Mouse (Mus musculus): ENCODE data around the gene Tmx4. TPM values are rescaled to one million over a fixed set of nuclear protein-coding genes. Genes with fewer than 3 reads are reported as not detected.
"Not testable (repeated sequence)": the region's sequence is repeated elsewhere in the genome, so short reads cannot be mapped to it uniquely, and the experiment has no call there.

Tmx4 gene
- total and polyA plus RNA-seq, 3 experiments = 13.7 to 53.1 (median 48.1) TPM

- Histone ChIP-seq H3K27me3 (ENCODE audit: control insufficient read depth, insufficient read depth, low read length) (no peaks in the 10 kb centered on the region), H3K4me1 (ENCODE audit: control insufficient read depth, insufficient read depth, low read length) (no peaks in the 10 kb centered on the region; the same call in none of the 2 replicates), H3K79me2 (replicated peaks; ENCODE audit: control insufficient read depth, insufficient read depth, low read length) (peaks cover 1% of the 10 kb centered on the region), H3K27ac (no peak overlapping the region), H3K9ac (ENCODE audit: low read depth, low read length) (no peak overlapping the region), H3K4me3 (no peak overlapping the region), H3K36me3 (ENCODE audit: control insufficient read depth, insufficient read depth, low read length) (peaks cover 3% of the 10 kb centered on the region)
- no peak for DNase-seq
- no peak for TF ChIP-seq CTCF (IDR thresholded peaks at IDR 0.05)
- 81% methylated on average over 1 of the region's 1 CpGs for WGBS
- intact Hi-C loops (cut with DNase I) = loop anchor here (10.0 kb wide), 2 partner anchors 234 to 1796 kb away; partner anchors contain the start of gene Crls1
Observed at GRCm38 (mm10) chr2:134640398-134640797, 3.5 kb downstream of the Tmx4 start.

- H3K27me3 ChIP-seq (ENCODE audit: control insufficient read depth, insufficient read depth, low read length); H3K9ac ChIP-seq (ENCODE audit: low read depth, low read length); H3K4me3 ChIP-seq; H3K27ac ChIP-seq; intact Hi-C loops (cut with DNase I); H3K36me3 ChIP-seq (ENCODE audit: control insufficient read depth, insufficient read depth, low read length); H3K4me1 ChIP-seq (ENCODE audit: control insufficient read depth, insufficient read depth, low read length); H3K79me2 ChIP-seq (replicated peaks; ENCODE audit: control insufficient read depth, insufficient read depth, low read length); DNase-seq: not testable (repeated sequence)
- 96% methylated on average over 2 of the region's 2 CpGs for WGBS
Observed at GRCm38 (mm10) chr2:134628541-134628940, 15.4 kb downstream of the Tmx4 start.

- Histone ChIP-seq H3K27me3 (ENCODE audit: control insufficient read depth, insufficient read depth, low read length) (no peaks in the 10 kb centered on the region), H3K4me3 (no peak overlapping the region), H3K79me2 (replicated peaks; ENCODE audit: control insufficient read depth, insufficient read depth, low read length) (no peaks in the 10 kb centered on the region), H3K27ac (no peak overlapping the region), H3K9ac (ENCODE audit: low read depth, low read length) (no peak overlapping the region), H3K36me3 (ENCODE audit: control insufficient read depth, insufficient read depth, low read length) (no peaks in the 10 kb centered on the region), H3K4me1 (ENCODE audit: control insufficient read depth, insufficient read depth, low read length) (no peaks in the 10 kb centered on the region; the same call in 1 of the 2 replicates)
- no peak for DNase-seq
- intact Hi-C loops (cut with DNase I) = no loop called here
- TF ChIP-seq EP300 (IDR thresholded peaks at IDR 0.05; ENCODE audit: insufficient read depth, low read depth, low read length) = no peak
- TF ChIP-seq POLR2A (IDR thresholded peaks at IDR 0.05; ENCODE audit: insufficient read depth, low read depth, low read length) = no peak
- no peak for TF ChIP-seq CTCF (IDR thresholded peaks at IDR 0.05)
Observed at GRCm38 (mm10) chr2:134604935-134605334, 39.0 kb downstream of the Tmx4 start.

GRCm38 (mm10) chr2:134591081-134591694 is 52.8 kb downstream of the Tmx4 start:
- TF ChIP-seq EP300 (IDR thresholded peaks at IDR 0.05; ENCODE audit: insufficient read depth, low read depth, low read length) (no peak), POLR2A (IDR thresholded peaks at IDR 0.05; ENCODE audit: insufficient read depth, low read depth, low read length) (no peak), CTCF (IDR thresholded peaks at IDR 0.05) (no peak)
- Histone ChIP-seq H3K9ac (ENCODE audit: low read depth, low read length) (no peak overlapping the region), H3K27me3 (ENCODE audit: control insufficient read depth, insufficient read depth, low read length) (no peaks in the 10 kb centered on the region), H3K4me1 (ENCODE audit: control insufficient read depth, insufficient read depth, low read length) (no peaks in the 10 kb centered on the region), H3K36me3 (ENCODE audit: control insufficient read depth, insufficient read depth, low read length) (no peaks in the 10 kb centered on the region; the same call in none of the 2 replicates), H3K27ac (no peak overlapping the region), H3K79me2 (replicated peaks; ENCODE audit: control insufficient read depth, insufficient read depth, low read length) (no peaks in the 10 kb centered on the region), H3K4me3 (no peak overlapping the region)
- DNase-seq = no peak
- WGBS = 92% methylated on average over 6 of the region's 6 CpGs
- intact Hi-C loops (cut with DNase I) = no loop called here

- no peak for TF ChIP-seq CTCF (IDR thresholded peaks at IDR 0.05)
- no peak for TF ChIP-seq EP300 (IDR thresholded peaks at IDR 0.05; ENCODE audit: insufficient read depth, low read depth, low read length)
- TF ChIP-seq POLR2A (IDR thresholded peaks at IDR 0.05; ENCODE audit: insufficient read depth, low read depth, low read length) = no peak
- DNase-seq = no peak
- WGBS = 36% methylated on average over 4 of the region's 4 CpGs
Observed at GRCm38 (mm10) chr2:134585243-134585642, 58.7 kb downstream of the Tmx4 start.

GRCm38 (mm10) chr2:134559422-134559821 is 84.5 kb downstream of the Tmx4 start:
- Histone ChIP-seq H3K79me2 (replicated peaks; ENCODE audit: control insufficient read depth, insufficient read depth, low read length) (no peaks in the 10 kb centered on the region), H3K27ac (no peak overlapping the region), H3K4me1 (ENCODE audit: control insufficient read depth, insufficient read depth, low read length) (no peaks in the 10 kb centered on the region), H3K9ac (ENCODE audit: low read depth, low read length) (no peak overlapping the region), H3K4me3 (no peak overlapping the region), H3K36me3 (ENCODE audit: control insufficient read depth, insufficient read depth, low read length) (no peaks in the 10 kb centered on the region), H3K27me3 (ENCODE audit: control insufficient read depth, insufficient read depth, low read length) (no peaks in the 10 kb centered on the region)
- no peak for TF ChIP-seq EP300 (IDR thresholded peaks at IDR 0.05; ENCODE audit: insufficient read depth, low read depth, low read length)
- no peak for TF ChIP-seq POLR2A (IDR thresholded peaks at IDR 0.05; ENCODE audit: insufficient read depth, low read depth, low read length)
- no peak for TF ChIP-seq CTCF (IDR thresholded peaks at IDR 0.05)
- WGBS = 83% methylated on average over 3 of the region's 3 CpGs
- intact Hi-C loops (cut with DNase I) = loop anchor here (10.0 kb wide), 1 partner anchor 115 kb away; no protein-coding TSS in a partner anchor
- DNase-seq = no peak

More at GRCm38 (mm10) chr2:134585243-134585642, 58.7 kb downstream of the Tmx4 start:
- no peaks in the 10 kb centered on the region for H3K4me1 ChIP-seq (ENCODE audit: control insufficient read depth, insufficient read depth, low read length)
- no peaks in the 10 kb centered on the region for H3K79me2 ChIP-seq (replicated peaks; ENCODE audit: control insufficient read depth, insufficient read depth, low read length)
- H3K36me3 ChIP-seq (ENCODE audit: control insufficient read depth, insufficient read depth, low read length) = no peaks in the 10 kb centered on the region
- H3K4me3 ChIP-seq = no peak overlapping the region
- intact Hi-C loops (cut with DNase I) = no loop called here
- H3K9ac ChIP-seq (ENCODE audit: low read depth, low read length) = no peak overlapping the region
- H3K27me3 ChIP-seq (ENCODE audit: control insufficient read depth, insufficient read depth, low read length) = no peaks in the 10 kb centered on the region
- H3K27ac ChIP-seq = no peak overlapping the region

Measured in heart, adult 2 months (tissue).